Mouse (Mus musculus): ENCODE results near the gene Hpse2.

DNA sequence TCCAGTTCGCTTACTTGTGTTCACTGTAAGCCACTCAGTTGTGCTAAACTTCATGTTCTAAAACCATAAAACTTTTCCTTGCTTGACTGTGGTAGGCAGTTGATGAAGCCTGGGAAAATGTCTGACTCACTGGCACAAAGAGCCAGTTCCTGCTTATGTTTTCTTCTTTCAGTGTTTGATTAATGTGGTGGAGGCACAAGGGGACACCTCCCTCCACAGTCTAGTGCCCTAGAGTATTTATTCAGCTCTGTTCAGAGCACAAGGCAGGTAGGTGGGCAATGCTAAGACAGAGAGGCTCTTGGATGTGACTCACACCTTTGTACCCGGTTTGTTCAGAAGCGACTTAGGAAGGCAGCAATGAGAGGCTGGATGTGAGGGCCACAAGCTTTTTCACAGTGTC, 560.3 kb downstream of the Hpse2 start:
- TF ChIP-seq TCF12 (IDR thresholded peaks at IDR 0.05; ENCODE audit: insufficient read depth, poor library complexity, severe bottlenecking) (no peak), POLR2A (IDR thresholded peaks at IDR 0.05; ENCODE audit: insufficient read length, low read depth) (no peak)
